Mouse (Mus musculus): Measurements from ENCODE around the gene Fam171b. TPM values are rescaled to one million over a fixed set of nuclear protein-coding genes. Genes with fewer than 3 reads are reported as not detected.

Gene Fam171b
- total RNA-seq, 2 experiments from 2014 or later = 133 to 144 TPM

DNA sequence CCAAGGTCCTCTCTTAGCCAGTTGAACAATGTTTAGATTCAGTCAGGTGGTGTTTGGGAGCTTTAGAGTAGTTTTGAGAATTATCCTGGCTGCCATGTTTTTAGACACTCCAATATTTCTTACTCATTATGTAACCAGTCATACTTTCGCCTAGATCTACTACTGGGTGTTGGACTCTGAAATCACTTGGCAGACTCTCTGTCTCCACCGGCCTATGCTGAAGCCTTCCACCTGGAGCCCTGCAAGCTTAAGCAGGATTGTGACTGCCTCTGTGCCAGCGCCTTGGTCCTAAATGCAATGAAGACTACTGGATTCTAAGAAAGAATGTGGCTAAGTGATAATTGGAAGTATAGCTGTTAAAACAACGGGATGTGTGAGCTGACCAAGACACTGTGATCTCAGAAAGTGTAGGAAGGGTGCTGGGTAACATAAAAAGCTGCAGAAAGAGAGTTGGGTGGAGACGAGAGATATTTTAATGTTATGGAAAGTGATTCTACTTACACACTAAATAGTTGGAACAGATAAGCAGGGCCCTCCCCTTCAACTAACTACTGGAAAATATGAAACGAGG lies 71.5 kb downstream of the Fam171b start:
- DNase-seq = no peak
- intact Hi-C loops (cut with DNase I) = no loop called here

GRCm38 (mm10) chr2:83893701-83894100 lies 81.3 kb downstream of the Fam171b start:
- no peak for DNase-seq
- intact Hi-C loops (cut with DNase I) = no loop called here

DNA sequence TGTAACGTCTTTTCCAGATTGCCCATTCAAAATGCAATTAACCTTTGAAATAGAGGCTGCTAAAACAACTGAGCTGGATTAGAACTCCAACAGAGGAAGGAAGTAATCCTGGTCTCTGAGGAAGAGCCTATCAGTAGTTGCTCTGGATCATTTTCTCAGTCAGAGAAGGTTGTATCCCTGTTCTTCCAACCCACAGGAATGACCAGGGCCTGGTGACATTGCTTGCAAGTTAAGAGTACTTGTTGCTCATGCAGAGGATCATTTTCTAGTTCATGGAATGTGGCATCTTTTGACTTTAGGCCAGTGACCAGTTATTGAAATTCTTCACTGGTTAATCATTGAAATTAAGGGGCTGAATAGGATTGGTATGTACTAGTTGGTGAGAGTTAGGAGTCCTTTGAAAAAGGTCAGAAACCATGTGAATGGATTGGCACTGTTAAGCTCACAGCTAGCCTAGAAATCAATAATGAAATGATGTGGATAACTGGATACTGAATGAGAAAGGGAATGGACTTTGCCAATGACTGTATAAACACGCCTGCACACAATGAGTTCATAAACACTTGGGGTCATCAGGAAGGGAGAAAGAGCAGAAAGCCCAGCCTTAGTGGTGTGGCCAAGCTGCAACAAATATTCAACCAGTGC lies 89.6 kb downstream of the Fam171b start:
- intact Hi-C loops (cut with DNase I) = no loop called here
- no peak for DNase-seq

DNA sequence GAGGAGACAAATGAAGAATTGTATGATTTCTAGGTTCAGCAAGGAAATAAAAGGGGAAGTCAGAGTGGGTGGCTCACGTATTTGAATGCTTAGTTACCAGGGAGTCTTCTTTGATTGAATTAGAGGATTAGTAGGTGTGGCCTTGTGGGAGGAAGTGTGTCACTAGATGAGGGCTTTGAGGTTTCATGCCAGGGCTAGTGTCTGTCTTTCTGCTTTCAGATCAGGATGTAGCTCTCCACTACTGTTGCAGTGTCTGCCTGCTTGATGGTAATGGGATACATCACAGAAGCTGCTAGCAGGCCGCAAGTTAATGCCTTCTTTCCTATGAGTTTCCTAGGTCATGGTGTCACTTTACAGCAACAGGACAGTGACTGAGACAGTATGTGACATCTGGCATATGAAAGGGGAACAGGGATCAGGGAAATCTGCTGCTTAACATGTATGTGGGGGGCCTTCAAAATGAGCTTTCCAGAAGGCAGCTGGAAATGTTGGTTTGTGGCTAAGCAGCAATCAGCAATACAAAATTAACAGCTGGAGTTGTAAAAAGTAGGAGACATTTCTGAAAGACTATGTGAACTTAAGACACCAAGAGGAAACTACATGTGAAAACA lies 117.1 kb downstream of the Fam171b start:
- intact Hi-C loops (cut with DNase I) = no loop called here
- DNase-seq = no peak

Other genes starting within 250 kb of the Fam171b start
- 100 to 1,000 TPM; 138 to 142 TPM for gene Zc3h15, start 168.2 kb upstream of the Fam171b start, total RNA-seq (2021)
- gene Itgav, start 88.2 kb upstream of the Fam171b start, total RNA-seq (2021) = 10 to 100 TPM; 29.7 to 30.6 TPM
- under 1 TPM in 1 of 2 experiments, not detected in 1; 0.28 TPM for gene Zswim2, start 128.6 kb downstream of the Fam171b start, total RNA-seq (2021)
- gene Gm13698, start 143.1 kb downstream of the Fam171b start, total RNA-seq (2021) = 1 to 10 TPM; 2.0 to 2.3 TPM
- gene Gm13693, start 148.9 kb downstream of the Fam171b start, total RNA-seq (2021) = 1 to 10 TPM; 2.0 to 2.3 TPM
- gene Gm13695, start 154.7 kb downstream of the Fam171b start, total RNA-seq (2021) = not detected
- gene Gm13696, start 160.5 kb downstream of the Fam171b start, total RNA-seq (2021) = 1 to 10 TPM; 2.0 to 2.3 TPM
- 1 to 10 TPM; 2.0 to 2.3 TPM for gene Gm13694, start 166.3 kb downstream of the Fam171b start, total RNA-seq (2021)
- gene Gm13697, start 172.1 kb downstream of the Fam171b start, total RNA-seq (2021) = 1 to 10 TPM; 2.0 to 2.3 TPM
- 1 to 10 TPM; 2.0 to 2.3 TPM for gene Gm13691, start 177.9 kb downstream of the Fam171b start, total RNA-seq (2021)